In genomic region chr5:125159804-125160405, GRCm38 (mm10) we compare ENCODE assay signal across 9 mouse cellular contexts. TPM values are rescaled to one million over a fixed set of nuclear protein-coding genes. Genes with fewer than 3 reads are reported as not detected.
DNase-seq lines count a peak whose midpoint lies in the region; ATAC-seq and TF ChIP-seq lines count a peak whose summit lies in the region.
"Had no signal": no experiment of that assay in that cellular context is flagged by ENCODE, and none has a peak within 500 bp of the region (broad histone marks: within the 10 kb centered on the region; RNA-seq: fewer than 3 reads in every experiment).

No protein-coding gene starts in this region.

- peak; percentile 69 to 73 for DNase-seq in cerebellum, postnatal 14 days
- DNase-seq in cerebellum, adult 8-10 months: no peak
- DNase-seq in lung, postnatal 0 days (ENCODE audit: low spot score): no peak
- DNase-seq in urinary bladder, postnatal 36 days (ENCODE audit: low spot score in 2 of 2): no peak

- 0 out of 2 replicates have a peak overlapping the region, but pooled peaks have one; percentile 42 for H3K4me2 ChIP-seq in lung, embryonic 15.5 days
- no peak overlapping the region for H3K4me2 ChIP-seq in lung, postnatal 0 days (replicated peaks; ENCODE audit: low read depth, low read length)
- H3K4me2 ChIP-seq in limb, embryonic 15.5 days: no peak overlapping the region

- H3K4me3 ChIP-seq in lung, embryonic 15.5 days: no peak overlapping the region
- H3K4me3 ChIP-seq in lung, postnatal 0 days (ENCODE audit: low read depth, low read length): no peak overlapping the region
- no peak overlapping the region for H3K4me3 ChIP-seq in limb, embryonic 15.5 days

- TF ChIP-seq CTCF in lung, postnatal 0 days (IDR thresholded peaks at IDR 0.05): no peak

- no peak for ATAC-seq in lung, embryonic 15.5 days (ENCODE audit: borderline replicate concordance, extremely low read depth, low FRiP score, low TSS enrichment)
- no peak for ATAC-seq in lung, postnatal 0 days
- ATAC-seq in limb, embryonic 15.5 days (ENCODE audit: insufficient number of reproducible peaks, low FRiP score, low TSS enrichment, low read depth): no peak
- ATAC-seq in megakaryocyte-erythroid progenitor cell, adult 5-6 weeks (replicated peaks; ENCODE audit: low FRiP score, low TSS enrichment, poor library complexity, severe bottlenecking): no peak
- ATAC-seq in inflammation-experienced regulatory T-cells, adult 6 months: no peak

- no peaks in the 10 kb centered on the region for H3K36me3 ChIP-seq in lung, embryonic 15.5 days
- H3K36me3 ChIP-seq in lung, postnatal 0 days (ENCODE audit: insufficient read depth, low read length): 0 out of 2 replicates have a peak, but pooled peaks cover 4% of the 10 kb centered on the region
- H3K36me3 ChIP-seq in limb, embryonic 15.5 days: 0 out of 2 replicates have a peak, but pooled peaks cover 3% of the 10 kb centered on the region

- H3K4me1 ChIP-seq in lung, embryonic 15.5 days: peaks cover 81% of the 10 kb centered on the region
- peaks cover 52% of the 10 kb centered on the region for H3K4me1 ChIP-seq in lung, postnatal 0 days (ENCODE audit: insufficient read depth, low read depth, low read length)
- H3K4me1 ChIP-seq in limb, embryonic 15.5 days: peaks cover 89% of the 10 kb centered on the region

- no peaks in the 10 kb centered on the region for H3K9me3 ChIP-seq in lung, embryonic 15.5 days
- H3K9me3 ChIP-seq in lung, postnatal 0 days (ENCODE audit: low read length): no peaks in the 10 kb centered on the region
- no peaks in the 10 kb centered on the region for H3K9me3 ChIP-seq in limb, embryonic 15.5 days

- H3K9ac ChIP-seq in lung, embryonic 15.5 days: no peak overlapping the region
- H3K9ac ChIP-seq in lung, postnatal 0 days (replicated peaks; ENCODE audit: low read depth): no peak overlapping the region
- H3K9ac ChIP-seq in limb, embryonic 15.5 days: no peak overlapping the region
- H3K9ac ChIP-seq: liver, embryonic 14.5 days had no signal

- 43% methylated on average over 14 of the region's 14 CpGs for WGBS in lung, embryonic 15.5 days
- WGBS in lung, postnatal 0 days: 55% methylated on average over 14 of the region's 14 CpGs
- 46% methylated on average over 14 of the region's 14 CpGs for WGBS in limb, embryonic 15.5 days

- TF ChIP-seq EP300 in lung, postnatal 0 days (IDR thresholded peaks at IDR 0.05): no peak

- peak overlapping the region; percentile 16 for H3K27ac ChIP-seq in lung, embryonic 15.5 days
- H3K27ac ChIP-seq in lung, postnatal 0 days (ENCODE audit: low read length): no peak overlapping the region
- H3K27ac ChIP-seq in limb, embryonic 15.5 days: peak overlapping the region; percentile 83
- H3K27ac ChIP-seq: liver, embryonic 14.5 days had no signal

- H3K27me3 ChIP-seq in lung, embryonic 15.5 days: no peaks in the 10 kb centered on the region
- H3K27me3 ChIP-seq in lung, postnatal 0 days (replicated peaks; ENCODE audit: insufficient read depth, low read length): no peaks in the 10 kb centered on the region
- H3K27me3 ChIP-seq in limb, embryonic 15.5 days: no peaks in the 10 kb centered on the region

RNA-seq across cellular contexts. Expression of gene Ncor2, which starts 19.1 kb away (rescaled TPM):
- 28.7 and 30.5 TPM in 2 replicates for polyA plus RNA-seq in lung, embryonic 15.5 days (2015; fragmentation: Nextera tagmentation; extraction: Ambion mirVana)
- polyA plus RNA-seq in lung, postnatal 0 days (2015; fragmentation: Nextera tagmentation; extraction: Ambion mirVana): 20.2 and 23.9 TPM in 2 replicates
- 32.7 and 34.1 TPM in 2 replicates for polyA plus RNA-seq in limb, embryonic 15.5 days (2015; fragmentation: Nextera tagmentation; extraction: Ambion mirVana)
- 48.7 and 54.4 TPM in 2 replicates for total RNA-seq in megakaryocyte-erythroid progenitor cell, adult 5-6 weeks (2014; fragmentation: Nextera tagmentation)
- total RNA-seq in megakaryocyte-erythroid progenitor cell, adult 5-6 weeks (2017): 4.8 and 6.7 TPM in 2 replicates
- polyA plus RNA-seq in inflammation-experienced regulatory T-cells, adult 6 months (2017; shearing (Covaris generic)): 1 to 10 TPM; 3.9 to 6.7 (median 4.7) TPM

Comparison
In these comparisons a context has a peak if more than half of its experiments do, and no peak if none do; other contexts are left out.
1. DNase-seq: peak in cerebellum, postnatal 14 days (2 of 2); none in cerebellum, adult 8-10 months (single experiment), lung, postnatal 0 days (single experiment) and urinary bladder, postnatal 36 days (0 of 2).